Mouse (Mus musculus) limb, embryonic 12.5 days (tissue): ENCODE data around the gene L1td1. TPM values are rescaled to one million over a fixed set of nuclear protein-coding genes. Genes with fewer than 3 reads are reported as not detected.

Experiments used
- ATAC-seq: fragments of 200-750 bp; cut with Nextera tagmentation; 2 replicates; pipeline ENCODE4 v1.8.0; 2017; ENCODE audit warnings: low read depth, moderate TSS enrichment; ENCODE audit not compliant: insufficient number of reproducible peaks, insufficient read depth, low FRiP score, low TSS enrichment
- H3K27ac ChIP-seq: fragments of 300-500 bp; sonication (generic); 2 replicates; pipeline ENCODE4 v1.5.1; 2016; ENCODE audit warnings: mild to moderate bottlenecking, moderate library complexity
- H3K27me3 ChIP-seq: fragments of 300-500 bp; sonication (generic); 2 replicates; pipeline ENCODE4 v1.6.1; 2016; ENCODE audit warnings: mild to moderate bottlenecking, moderate library complexity
- H3K36me3 ChIP-seq: fragments of 300-500 bp; sonication (generic); 2 replicates; pipeline ENCODE4 v1.6.1; 2016; ENCODE audit warnings: mild to moderate bottlenecking, moderate library complexity
- H3K4me1 ChIP-seq: fragments of 300-500 bp; sonication (generic); replicated peaks from 2 replicates; pipeline ENCODE4 v1.6.1; 2016
- H3K4me2 ChIP-seq: fragments of 300-500 bp; sonication (generic); 2 replicates; pipeline ENCODE4 v1.6.1; 2016; ENCODE audit warnings: mild to moderate bottlenecking, moderate library complexity
- H3K4me3 ChIP-seq: fragments of 300-500 bp; sonication (generic); replicated peaks from 2 replicates; pipeline ENCODE4 v1.5.1; 2016; ENCODE audit warnings: mild to moderate bottlenecking
- H3K9ac ChIP-seq: fragments of 300-500 bp; sonication (generic); replicated peaks from 2 replicates; pipeline ENCODE4 v1.6.1; 2016; ENCODE audit warnings: mild to moderate bottlenecking, moderate library complexity
- H3K9me3 ChIP-seq: fragments of 300-500 bp; sonication (generic); 2 replicates; pipeline ENCODE4 v1.6.1; 2016; ENCODE audit warnings: mild to moderate bottlenecking, moderate library complexity
- WGBS: fragments of 180-500 bp; shearing (Covaris S2); methylation state at CpG from one replicate; pipeline ENCODE4 v1.1.7; 2016; 5-methylcytosine and 5-hydroxymethylcytosine counted together
- polyA plus RNA-seq: library from polyadenylated mRNA; unstranded; fragments of >200 nt; fragmentation: Nextera tagmentation; extraction: Ambion mirVana; gene quantifications from 2 replicates; pipeline ENCODE4 v1.2.1, GENCODE M21; 2016

The L1td1 gene
- polyA plus RNA-seq, 1 experiment from 2014 or later = 1.1 TPM

DNA sequence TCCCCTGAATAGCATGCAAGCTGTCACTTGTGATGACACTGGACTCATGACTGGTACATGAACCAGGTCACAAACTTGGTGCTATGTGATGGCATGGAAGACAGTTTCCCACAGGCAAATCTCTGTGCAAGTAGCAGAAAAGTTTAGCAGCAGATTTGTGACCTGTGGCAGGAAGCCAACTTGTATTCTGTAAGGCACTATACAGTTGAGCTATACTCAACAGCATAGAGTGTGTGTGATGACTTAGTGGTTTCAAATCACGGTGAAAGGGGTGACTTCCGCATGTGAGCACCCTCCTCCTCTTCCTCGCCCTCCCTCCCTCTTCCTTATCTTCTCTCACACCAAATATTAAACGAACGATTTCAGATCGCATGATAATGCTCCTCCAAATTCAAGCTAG, 50.9 kb downstream of the L1td1 start:
- H3K4me1 ChIP-seq = peaks cover 51% of the 10 kb centered on the region
- H3K4me3 ChIP-seq = no peak overlapping the region
- no peaks in the 10 kb centered on the region for H3K9me3 ChIP-seq
- peak overlapping the region; percentile 87 for H3K27ac ChIP-seq
- H3K9ac ChIP-seq = no peak overlapping the region
- 76% methylated on average over 6 of the region's 6 CpGs for WGBS
- H3K27me3 ChIP-seq = no peaks in the 10 kb centered on the region
- no peak overlapping the region for H3K4me2 ChIP-seq
- no peak for ATAC-seq
- peaks cover 34% of the 10 kb centered on the region; the same call in 1 of the 2 replicates for H3K36me3 ChIP-seq

DNA sequence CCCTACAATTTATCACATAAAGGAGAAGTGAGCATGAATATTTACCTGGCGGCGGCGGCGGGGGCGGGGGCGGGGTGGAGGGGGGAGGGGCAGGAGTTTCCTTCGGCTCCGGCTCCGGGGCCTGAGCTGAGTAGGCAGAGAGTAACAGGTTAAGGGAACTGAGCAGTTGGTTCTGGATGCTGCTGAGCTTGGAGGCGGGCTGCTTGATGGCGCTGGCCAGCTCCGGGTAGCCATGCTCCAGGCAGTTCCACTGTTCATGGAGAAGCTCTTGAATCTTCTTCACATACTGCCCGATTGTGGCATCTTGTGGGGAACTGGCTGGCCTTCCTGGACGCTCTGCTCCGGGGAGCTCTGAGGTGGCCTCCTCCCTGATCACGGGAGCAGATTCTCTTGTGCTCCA, 51.7 kb downstream of the L1td1 start:
- Histone ChIP-seq H3K4me1 (peaks cover 51% of the 10 kb centered on the region), H3K4me2 (peak overlapping the region; percentile 21)

DNA sequence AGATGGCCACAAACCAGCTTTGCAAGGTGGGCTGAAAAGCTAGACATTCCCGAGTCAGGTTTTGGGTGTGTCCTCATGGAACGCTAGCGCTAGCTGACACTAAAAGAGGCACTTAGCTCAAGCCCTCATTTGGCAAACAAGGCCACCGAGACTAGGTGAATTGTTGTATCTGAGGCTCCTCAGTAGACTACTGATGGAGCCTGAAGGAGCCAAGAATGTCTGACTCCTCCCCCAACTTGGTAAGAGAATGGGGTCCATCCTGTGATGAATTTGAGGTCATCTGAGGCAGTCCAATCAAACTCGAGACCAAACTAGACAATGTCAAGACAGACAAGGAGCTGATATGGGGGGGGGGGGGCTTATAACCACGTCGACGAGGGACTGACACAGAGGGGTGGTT, 59.3 kb downstream of the L1td1 start:
- no peaks in the 10 kb centered on the region for H3K27me3 ChIP-seq
- peaks cover 40% of the 10 kb centered on the region for H3K4me1 ChIP-seq
- H3K9ac ChIP-seq = no peak overlapping the region
- no peak overlapping the region for H3K4me3 ChIP-seq
- 44% methylated on average over 8 of the region's 8 CpGs for WGBS
- H3K9me3 ChIP-seq = no peaks in the 10 kb centered on the region
- no peak for ATAC-seq
- H3K27ac ChIP-seq = no peak overlapping the region
- H3K36me3 ChIP-seq = peaks cover 16% of the 10 kb centered on the region
- H3K4me2 ChIP-seq = no peak overlapping the region

More for the DNA sequence above, 51.7 kb downstream of the L1td1 start:
- H3K27me3 ChIP-seq = no peaks in the 10 kb centered on the region
- peak overlapping the region; percentile 87; the same call in 1 of the 2 replicates for H3K27ac ChIP-seq
- peaks cover 27% of the 10 kb centered on the region; the same call in 1 of the 2 replicates for H3K36me3 ChIP-seq
- 0 out of 2 replicates have a peak overlapping the region, but pooled peaks have one; percentile 27 for H3K9ac ChIP-seq
- H3K4me3 ChIP-seq = no peak overlapping the region
- 17% methylated on average over 16 of the region's 16 CpGs for WGBS
- no peaks in the 10 kb centered on the region for H3K9me3 ChIP-seq
- ATAC-seq = no peak

DNA sequence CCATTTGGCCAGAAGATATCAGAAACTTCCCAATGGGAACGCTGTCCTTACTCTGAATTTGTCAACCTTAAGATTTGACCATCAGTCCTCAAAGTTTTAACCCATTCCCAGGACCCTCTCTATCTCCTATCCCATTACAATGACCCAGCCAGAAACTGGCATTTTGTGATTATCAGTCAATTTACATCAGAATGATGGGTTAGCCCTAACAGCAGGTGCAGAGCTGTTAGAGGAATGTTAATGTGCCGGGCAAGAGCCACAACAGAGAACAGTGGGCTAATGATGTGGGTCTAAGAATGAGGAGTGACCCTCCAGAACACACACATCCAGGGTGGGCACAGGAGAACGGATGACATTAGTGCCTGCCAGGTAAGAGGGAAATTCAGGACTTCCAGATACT, 59.7 kb downstream of the L1td1 start:
- no peak for ATAC-seq
- no peak overlapping the region for H3K9ac ChIP-seq
- WGBS = 34% methylated on average over 3 of the region's 3 CpGs
- no peak overlapping the region for H3K4me3 ChIP-seq
- H3K4me2 ChIP-seq = no peak overlapping the region
- peaks cover 41% of the 10 kb centered on the region for H3K4me1 ChIP-seq
- H3K27me3 ChIP-seq = no peaks in the 10 kb centered on the region
- no peaks in the 10 kb centered on the region for H3K9me3 ChIP-seq
- H3K27ac ChIP-seq = no peak overlapping the region
- H3K36me3 ChIP-seq = peaks cover 16% of the 10 kb centered on the region

Other genes starting within 250 kb of the L1td1 start
- gene Kank4, start 90.8 kb downstream of the L1td1 start, polyA plus RNA-seq = 2.0 and 2.3 TPM in 2 replicates
- gene I0C0044D17Rik, start 97.1 kb downstream of the L1td1 start, polyA plus RNA-seq = not detected in 2 replicates
- 141 and 145 TPM in 2 replicates for gene Usp1, start 197.1 kb downstream of the L1td1 start, polyA plus RNA-seq